Mouse (Mus musculus): ENCODE data around the gene Dpp6. TPM values are rescaled to one million over a fixed set of nuclear protein-coding genes. Genes with fewer than 3 reads are reported as not detected.

Dpp6 gene
- polyA plus RNA-seq, 1 experiment from 2014 or later, result 0.36 TPM

DNA sequence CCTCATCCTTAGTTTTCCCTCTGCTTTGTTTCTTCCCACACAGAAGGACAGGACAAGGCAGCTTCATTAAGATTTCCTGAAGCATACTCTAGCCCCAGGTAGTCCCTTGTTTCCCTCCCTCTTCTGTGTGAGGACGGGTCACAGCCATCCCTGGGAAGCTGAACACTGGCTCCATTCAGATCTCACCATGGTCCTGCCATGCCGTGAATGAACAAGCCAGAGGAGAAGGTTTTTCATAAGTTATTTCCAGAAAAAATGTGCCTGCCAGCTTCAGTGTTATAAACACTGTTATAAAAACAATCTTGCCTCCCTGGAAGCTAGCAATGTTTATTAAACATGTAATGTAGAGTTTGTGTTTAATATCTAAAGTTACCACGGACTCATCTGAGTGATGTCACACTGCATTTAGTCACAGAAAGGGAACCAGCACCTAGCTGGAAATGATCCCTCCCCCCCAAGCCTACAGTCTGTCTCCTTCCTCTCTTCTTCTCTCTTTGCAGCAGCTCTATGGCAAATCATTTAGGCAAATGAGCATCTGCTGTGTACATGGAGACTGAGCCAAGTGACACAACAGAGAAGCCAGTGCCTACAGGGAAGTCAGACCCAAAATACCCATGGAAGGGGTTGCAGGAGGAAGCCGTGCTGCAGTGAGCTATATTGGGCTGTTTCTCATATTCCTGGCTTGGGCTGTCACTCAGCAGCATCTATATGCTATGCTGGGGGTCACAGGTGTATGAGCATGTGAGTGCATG lies 128.3 kb downstream of the Dpp6 start:
- Histone ChIP-seq H3K4me3 (ENCODE audit: control insufficient read depth in 1 of 2, insufficient read depth in 1 of 2, low read depth in 1 of 2, low read length in 2 of 2) (no peak overlapping the region), H3K4me1 (ENCODE audit: control insufficient read depth in 2 of 2, insufficient read depth in 2 of 2, low read length in 2 of 2) (no peaks in the 10 kb centered on the region), H3K4me2 (ENCODE audit: low read length) (no peak overlapping the region), H3K9me3 (ENCODE audit: control insufficient read depth, low read length) (no peaks in the 10 kb centered on the region), H3K36me3 (ENCODE audit: control insufficient read depth, insufficient read depth, low read length) (no peaks in the 10 kb centered on the region), H3K27me3 (ENCODE audit: control insufficient read depth, insufficient read depth, low read length) (no peaks in the 10 kb centered on the region), H3K9ac (ENCODE audit: low read length) (no peak overlapping the region), H3K27ac (replicated peaks in 1 of 2; ENCODE audit: control insufficient read depth in 1 of 2, insufficient read depth in 1 of 2, low read depth in 2 of 2, low read length in 2 of 2) (no peak overlapping the region)
- ATAC-seq (ENCODE audit: insufficient number of reproducible peaks, insufficient read depth, low FRiP score, low read depth), result no peak
- 59% methylated on average over 4 of the region's 4 CpGs for WGBS

GRCm38 (mm10) chr5:26969941-26970590 lies 153.1 kb downstream of the Dpp6 start:
- Histone ChIP-seq H3K4me1 (ENCODE audit: control insufficient read depth in 2 of 2, insufficient read depth in 2 of 2, low read length in 2 of 2) (no peaks in the 10 kb centered on the region), H3K4me2 (ENCODE audit: low read length) (no peak overlapping the region), H3K9me3 (ENCODE audit: control insufficient read depth, low read length) (no peaks in the 10 kb centered on the region), H3K27me3 (ENCODE audit: control insufficient read depth, insufficient read depth, low read length) (no peaks in the 10 kb centered on the region), H3K9ac (ENCODE audit: low read length) (no peak overlapping the region), H3K4me3 (ENCODE audit: control insufficient read depth in 1 of 2, insufficient read depth in 1 of 2, low read depth in 1 of 2, low read length in 2 of 2) (no peak overlapping the region), H3K27ac (replicated peaks in 1 of 2; ENCODE audit: control insufficient read depth in 1 of 2, insufficient read depth in 1 of 2, low read depth in 2 of 2, low read length in 2 of 2) (no peak overlapping the region), H3K36me3 (ENCODE audit: control insufficient read depth, insufficient read depth, low read length) (no peaks in the 10 kb centered on the region)
- 67% methylated on average over 6 of the region's 6 CpGs for WGBS
- ATAC-seq (ENCODE audit: insufficient number of reproducible peaks, insufficient read depth, low FRiP score, low read depth), result no peak

DNA sequence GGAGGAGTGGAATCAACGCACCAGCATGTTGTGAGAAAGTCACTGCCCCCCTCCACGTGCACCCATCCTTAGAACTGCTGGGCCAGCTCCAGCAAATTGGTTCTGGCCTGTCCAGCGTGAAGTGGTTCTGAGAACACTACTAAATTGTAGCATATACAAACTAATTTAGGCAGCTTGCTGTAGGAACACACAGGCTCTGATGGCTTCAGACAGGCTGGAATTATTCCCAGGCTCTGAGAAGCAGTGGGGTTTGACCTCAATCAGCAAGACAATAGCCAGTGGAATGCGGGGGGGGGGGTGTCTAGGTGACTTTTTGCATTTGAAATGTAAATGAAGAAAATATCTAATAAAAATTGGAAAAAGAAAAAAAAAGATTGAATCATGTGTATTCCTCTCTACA lies 156.2 kb downstream of the Dpp6 start:
- no peak overlapping the region for H3K9ac ChIP-seq (ENCODE audit: low read length)
- no peak overlapping the region for H3K4me3 ChIP-seq (ENCODE audit: control insufficient read depth in 1 of 2, insufficient read depth in 1 of 2, low read depth in 1 of 2, low read length in 2 of 2)
- no peak overlapping the region for H3K27ac ChIP-seq (replicated peaks in 1 of 2; ENCODE audit: control insufficient read depth in 1 of 2, insufficient read depth in 1 of 2, low read depth in 2 of 2, low read length in 2 of 2)
- no peaks in the 10 kb centered on the region for H3K9me3 ChIP-seq (ENCODE audit: control insufficient read depth, low read length)
- no peak overlapping the region for H3K4me2 ChIP-seq (ENCODE audit: low read length)
- ATAC-seq (ENCODE audit: insufficient number of reproducible peaks, insufficient read depth, low FRiP score, low read depth), result no peak
- no peaks in the 10 kb centered on the region for H3K4me1 ChIP-seq (ENCODE audit: control insufficient read depth in 2 of 2, insufficient read depth in 2 of 2, low read length in 2 of 2)
- 39% methylated on average over 4 of the region's 4 CpGs for WGBS
- no peaks in the 10 kb centered on the region for H3K36me3 ChIP-seq (ENCODE audit: control insufficient read depth, insufficient read depth, low read length)
- no peaks in the 10 kb centered on the region for H3K27me3 ChIP-seq (ENCODE audit: control insufficient read depth, insufficient read depth, low read length)

- WGBS, result 56% methylated on average over 1 of the region's 1 CpGs
- H3K27me3 ChIP-seq (ENCODE audit: control insufficient read depth, insufficient read depth, low read length), result no peaks in the 10 kb centered on the region
- no peak overlapping the region for H3K9ac ChIP-seq (ENCODE audit: low read length)
- H3K36me3 ChIP-seq (ENCODE audit: control insufficient read depth, insufficient read depth, low read length), result no peaks in the 10 kb centered on the region
- H3K27ac ChIP-seq (replicated peaks in 1 of 2; ENCODE audit: control insufficient read depth in 1 of 2, insufficient read depth in 1 of 2, low read depth in 2 of 2, low read length in 2 of 2), result no peak overlapping the region
- no peak overlapping the region for H3K4me2 ChIP-seq (ENCODE audit: low read length)
- H3K4me1 ChIP-seq (ENCODE audit: control insufficient read depth in 2 of 2, insufficient read depth in 2 of 2, low read length in 2 of 2), result no peaks in the 10 kb centered on the region
- no peak overlapping the region for H3K4me3 ChIP-seq (ENCODE audit: control insufficient read depth in 1 of 2, insufficient read depth in 1 of 2, low read depth in 1 of 2, low read length in 2 of 2)
- no peaks in the 10 kb centered on the region for H3K9me3 ChIP-seq (ENCODE audit: control insufficient read depth, low read length)
- ATAC-seq (ENCODE audit: insufficient number of reproducible peaks, insufficient read depth, low FRiP score, low read depth), result no peak
Measured at GRCm38 (mm10) chr5:26979348-26979747, 162.3 kb downstream of the Dpp6 start.

DNA sequence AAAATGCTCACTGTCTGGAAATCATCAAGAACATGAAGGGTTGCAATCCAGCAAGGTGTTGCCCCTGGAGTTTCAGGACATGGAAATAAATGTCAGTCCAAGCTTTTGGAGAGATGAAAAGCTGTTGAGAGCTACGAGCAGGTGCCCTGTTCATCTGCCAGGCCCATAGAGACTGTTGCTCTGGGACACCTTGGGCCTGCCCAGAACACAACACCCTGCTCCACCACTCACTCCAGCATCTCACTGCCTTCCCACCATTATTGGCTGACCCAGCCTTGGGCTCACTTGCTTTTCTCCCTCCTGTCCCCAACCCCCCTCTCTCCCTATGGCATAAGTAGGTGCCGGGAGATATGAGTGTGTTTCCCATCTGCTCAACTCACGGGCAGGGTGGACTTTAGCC lies 162.8 kb downstream of the Dpp6 start:
- Histone ChIP-seq H3K9ac (ENCODE audit: low read length) (no peak overlapping the region), H3K9me3 (ENCODE audit: control insufficient read depth, low read length) (no peaks in the 10 kb centered on the region), H3K4me3 (ENCODE audit: control insufficient read depth in 1 of 2, insufficient read depth in 1 of 2, low read depth in 1 of 2, low read length in 2 of 2) (no peak overlapping the region), H3K27ac (replicated peaks in 1 of 2; ENCODE audit: control insufficient read depth in 1 of 2, insufficient read depth in 1 of 2, low read depth in 2 of 2, low read length in 2 of 2) (no peak overlapping the region), H3K4me2 (ENCODE audit: low read length) (no peak overlapping the region), H3K36me3 (ENCODE audit: control insufficient read depth, insufficient read depth, low read length) (no peaks in the 10 kb centered on the region), H3K4me1 (ENCODE audit: control insufficient read depth in 2 of 2, insufficient read depth in 2 of 2, low read length in 2 of 2) (no peaks in the 10 kb centered on the region), H3K27me3 (ENCODE audit: control insufficient read depth, insufficient read depth, low read length) (no peaks in the 10 kb centered on the region)
- 63% methylated on average over 3 of the region's 3 CpGs for WGBS
- ATAC-seq (ENCODE audit: insufficient number of reproducible peaks, insufficient read depth, low FRiP score, low read depth), result no peak

DNA sequence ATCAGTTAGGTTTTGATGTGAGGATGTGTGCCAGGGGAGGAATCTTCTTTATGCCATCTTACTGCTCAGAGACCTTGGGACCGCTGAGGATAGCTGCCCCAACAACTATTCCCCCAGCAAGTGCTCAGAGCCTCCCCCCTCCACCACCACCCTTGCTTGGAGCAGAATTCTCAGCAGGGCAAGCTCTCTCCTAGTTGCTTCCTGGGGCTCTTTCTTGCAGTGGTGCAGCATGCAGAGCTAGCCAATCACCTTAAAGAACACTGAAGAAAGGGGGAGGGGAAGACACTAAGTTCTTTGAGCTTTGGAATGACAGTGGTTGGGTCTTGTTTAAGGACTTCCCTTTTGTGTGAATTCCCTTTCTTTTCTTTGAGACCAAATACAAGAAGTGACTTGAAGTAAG lies 168.1 kb downstream of the Dpp6 start:
- no peak overlapping the region for H3K27ac ChIP-seq (replicated peaks in 1 of 2; ENCODE audit: control insufficient read depth in 1 of 2, insufficient read depth in 1 of 2, low read depth in 2 of 2, low read length in 2 of 2)
- no peaks in the 10 kb centered on the region for H3K9me3 ChIP-seq (ENCODE audit: control insufficient read depth, low read length)
- H3K4me2 ChIP-seq (ENCODE audit: low read length), result no peak overlapping the region
- H3K27me3 ChIP-seq (ENCODE audit: control insufficient read depth, insufficient read depth, low read length), result no peaks in the 10 kb centered on the region
- H3K4me3 ChIP-seq (ENCODE audit: control insufficient read depth in 1 of 2, insufficient read depth in 1 of 2, low read depth in 1 of 2, low read length in 2 of 2), result no peak overlapping the region
- no peaks in the 10 kb centered on the region for H3K36me3 ChIP-seq (ENCODE audit: control insufficient read depth, insufficient read depth, low read length)
- no peak for ATAC-seq (ENCODE audit: insufficient number of reproducible peaks, insufficient read depth, low FRiP score, low read depth)
- 13% methylated on average over 1 of the region's 1 CpGs for WGBS
- H3K9ac ChIP-seq (ENCODE audit: low read length), result no peak overlapping the region
- H3K4me1 ChIP-seq (ENCODE audit: control insufficient read depth in 2 of 2, insufficient read depth in 2 of 2, low read length in 2 of 2), result no peaks in the 10 kb centered on the region

DNA sequence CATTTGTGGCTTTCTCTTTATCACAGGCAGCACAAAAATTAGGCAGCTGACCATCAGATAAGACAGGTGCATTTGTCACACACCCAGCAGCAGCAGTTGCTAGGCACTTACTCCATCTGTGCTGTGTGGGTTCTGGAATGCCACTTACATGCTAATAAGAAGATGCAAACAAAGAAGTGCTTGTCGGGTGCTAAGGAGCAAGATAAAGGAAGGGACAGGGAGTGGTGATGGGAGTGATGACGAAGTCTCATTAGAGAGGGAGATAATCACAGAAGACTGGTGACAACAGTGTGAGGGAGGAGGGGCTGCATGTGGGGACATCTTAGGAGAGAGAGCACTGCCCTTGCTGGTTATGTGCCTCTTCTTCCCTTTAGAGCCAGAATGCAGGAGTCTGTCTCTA lies 174.6 kb downstream of the Dpp6 start:
- H3K9me3 ChIP-seq (ENCODE audit: control insufficient read depth, low read length), result no peaks in the 10 kb centered on the region
- H3K27ac ChIP-seq (replicated peaks in 1 of 2; ENCODE audit: control insufficient read depth in 1 of 2, insufficient read depth in 1 of 2, low read depth in 2 of 2, low read length in 2 of 2), result no peak overlapping the region
- H3K27me3 ChIP-seq (ENCODE audit: control insufficient read depth, insufficient read depth, low read length), result no peaks in the 10 kb centered on the region
- ATAC-seq (ENCODE audit: insufficient number of reproducible peaks, insufficient read depth, low FRiP score, low read depth), result no peak
- no peak overlapping the region for H3K9ac ChIP-seq (ENCODE audit: low read length)
- no peaks in the 10 kb centered on the region for H3K36me3 ChIP-seq (ENCODE audit: control insufficient read depth, insufficient read depth, low read length)
- no peak overlapping the region for H3K4me3 ChIP-seq (ENCODE audit: control insufficient read depth in 1 of 2, insufficient read depth in 1 of 2, low read depth in 1 of 2, low read length in 2 of 2)
- H3K4me2 ChIP-seq (ENCODE audit: low read length), result no peak overlapping the region
- WGBS, result 4% methylated on average over 2 of the region's 2 CpGs
- H3K4me1 ChIP-seq (ENCODE audit: control insufficient read depth in 2 of 2, insufficient read depth in 2 of 2, low read length in 2 of 2), result no peaks in the 10 kb centered on the region

- Histone ChIP-seq H3K9ac (ENCODE audit: low read length) (no peak overlapping the region), H3K36me3 (ENCODE audit: control insufficient read depth, insufficient read depth, low read length) (no peaks in the 10 kb centered on the region), H3K4me1 (ENCODE audit: control insufficient read depth in 2 of 2, insufficient read depth in 2 of 2, low read length in 2 of 2) (no peaks in the 10 kb centered on the region), H3K27me3 (ENCODE audit: control insufficient read depth, insufficient read depth, low read length) (no peaks in the 10 kb centered on the region), H3K4me3 (ENCODE audit: control insufficient read depth in 1 of 2, insufficient read depth in 1 of 2, low read depth in 1 of 2, low read length in 2 of 2) (no peak overlapping the region), H3K9me3 (ENCODE audit: control insufficient read depth, low read length) (no peaks in the 10 kb centered on the region), H3K4me2 (ENCODE audit: low read length) (no peak overlapping the region), H3K27ac (replicated peaks in 1 of 2; ENCODE audit: control insufficient read depth in 1 of 2, insufficient read depth in 1 of 2, low read depth in 2 of 2, low read length in 2 of 2) (no peak overlapping the region)
- ATAC-seq (ENCODE audit: insufficient number of reproducible peaks, insufficient read depth, low FRiP score, low read depth), result no peak
- 42% methylated on average over 7 of the region's 7 CpGs for WGBS
Measured at GRCm38 (mm10) chr5:27003537-27003936, 186.5 kb downstream of the Dpp6 start.

Data from heart, embryonic 14.5 days (tissue).